Comparison of ENCODE assay signal across 20 mouse cellular contexts in genomic region chr8:105897801-105898480, GRCm38 (mm10). TPM values are rescaled to one million over a fixed set of nuclear protein-coding genes. Genes with fewer than 3 reads are reported as not detected.
A peak's percentile ranks its signal among the peaks of the same experiment; 100 is the strongest.
DNase-seq lines count a peak whose midpoint lies in the region; ATAC-seq lines count a peak whose summit lies in the region.
"Had no signal": no experiment of that assay in that cellular context is flagged by ENCODE, and none has a peak within 500 bp of the region (broad histone marks: within the 10 kb centered on the region; RNA-seq: fewer than 3 reads in every experiment).

No protein-coding gene starts in this region.

- ATAC-seq in frontal cortex, adult (ENCODE audit: low TSS enrichment): 0 out of 2 replicates have a peak, but pooled peaks have one; percentile 4
- ATAC-seq: activated CD4-positive, CD25-positive, alpha-beta regulatory T cell, adult 4 months; forebrain, embryonic 13.5 days; forebrain, embryonic 16.5 days; hindbrain, embryonic 16.5 days had no signal

- no peak for DNase-seq in frontal cortex, postnatal 25 days (ENCODE audit: low spot score in 2 of 2)
- peak; percentile 15 for DNase-seq in right cerebral cortex, adult 18-20 months
- no peak for DNase-seq in right cerebral cortex, postnatal 4 days
- DNase-seq in retina, postnatal 7 days (ENCODE audit: low read depth, low spot score): peak; percentile 86
- no peak for DNase-seq in thymus, postnatal 0 days (ENCODE audit: low spot score)
- DNase-seq: adrenal gland, adult 8-10 months; adrenal gland, postnatal 25 days; cerebellum, adult 18-20 months; cerebellum, adult 9-10 months; cerebellum, postnatal 14 days; gastrocnemius, postnatal 10 days; gastrocnemius, postnatal 36 days; heart, adult 11 months; heart, postnatal 10 days; heart, postnatal 36 days had no signal

RNA-seq across cellular contexts. Expression of gene Pskh1, which starts 2.3 kb away (rescaled TPM):
- 18.4 and 21.6 TPM in 2 replicates for polyA plus RNA-seq in thymus, postnatal 0 days (2015; fragmentation: Nextera tagmentation; extraction: Ambion mirVana)

RNA-seq across cellular contexts. Expression of gene Nrn1l, which starts 4.6 kb away (rescaled TPM):
- 0.56 and 0.68 TPM in 2 replicates for polyA plus RNA-seq in thymus, postnatal 0 days (2015; fragmentation: Nextera tagmentation; extraction: Ambion mirVana)

RNA-seq across cellular contexts. Expression of gene Edc4, which starts 17.3 kb away (rescaled TPM):
- 35.6 and 39.0 TPM in 2 replicates for polyA plus RNA-seq in thymus, postnatal 0 days (2015; fragmentation: Nextera tagmentation; extraction: Ambion mirVana)

RNA-seq across cellular contexts. Expression of gene Ctrl, which starts 35.7 kb away (rescaled TPM):
- polyA plus RNA-seq in thymus, postnatal 0 days (2015; fragmentation: Nextera tagmentation; extraction: Ambion mirVana): 0.99 TPM in 2 replicates

RNA-seq across cellular contexts. Expression of gene Nutf2, which starts 37.6 kb away (rescaled TPM):
- 169 and 192 TPM in 2 replicates for polyA plus RNA-seq in thymus, postnatal 0 days (2015; fragmentation: Nextera tagmentation; extraction: Ambion mirVana)

Comparison
In these comparisons a context has a peak if more than half of its experiments do, and no peak if none do; other contexts are left out.
1. DNase-seq: peak in right cerebral cortex, adult 18-20 months (single experiment) and retina, postnatal 7 days (single experiment); none in frontal cortex, postnatal 25 days (0 of 2), right cerebral cortex, postnatal 4 days (single experiment) and thymus, postnatal 0 days (single experiment).